Mouse (Mus musculus): ENCODE results near the gene Kcnab1. TPM values are rescaled to one million over a fixed set of nuclear protein-coding genes. Genes with fewer than 3 reads are reported as not detected.

Kcnab1 gene
- polyA plus RNA-seq, 1 experiment: 106 TPM

GRCm38 (mm10) chr3:65340173-65340951, 231.2 kb downstream of the Kcnab1 start:
- no peak for TF ChIP-seq POLR2A (IDR thresholded peaks at IDR 0.05; ENCODE audit: borderline replicate concordance, insufficient read depth, low read length)
- no peak for TF ChIP-seq CTCF (IDR thresholded peaks at IDR 0.05; ENCODE audit: borderline replicate concordance, insufficient read depth, low read depth, low read length)
- no peak overlapping the region for H3K4me3 ChIP-seq (replicated peaks; ENCODE audit: insufficient read depth, low read depth, low read length)
- H3K27ac ChIP-seq (ENCODE audit: insufficient read depth, low read length): no peak overlapping the region
- no peak for DNase-seq
- H3K27me3 ChIP-seq (ENCODE audit: control insufficient read depth, insufficient read depth, low read length): no peaks in the 10 kb centered on the region
- 65% methylated on average over 5 of the region's 5 CpGs for WGBS
- H3K4me1 ChIP-seq (ENCODE audit: control insufficient read depth, insufficient read depth, low read length): no peaks in the 10 kb centered on the region

- Histone ChIP-seq H3K4me3 (replicated peaks; ENCODE audit: insufficient read depth, low read depth, low read length) (no peak overlapping the region), H3K4me1 (ENCODE audit: control insufficient read depth, insufficient read depth, low read length) (no peaks in the 10 kb centered on the region), H3K27ac (ENCODE audit: insufficient read depth, low read length) (no peak overlapping the region), H3K27me3 (ENCODE audit: control insufficient read depth, insufficient read depth, low read length) (no peaks in the 10 kb centered on the region)
- no peak for TF ChIP-seq POLR2A (IDR thresholded peaks at IDR 0.05; ENCODE audit: borderline replicate concordance, insufficient read depth, low read length)
- WGBS: 96% methylated on average over 1 of the region's 1 CpGs
- no peak for DNase-seq
Measured at GRCm38 (mm10) chr3:65346176-65346575, 237.0 kb downstream of the Kcnab1 start.

- DNase-seq: peak; percentile 18 to 23
- H3K4me3 ChIP-seq (replicated peaks; ENCODE audit: insufficient read depth, low read depth, low read length): no peak overlapping the region
- H3K4me1 ChIP-seq (ENCODE audit: control insufficient read depth, insufficient read depth, low read length): peaks cover 3% of the 10 kb centered on the region; the same call in 1 of the 2 replicates
- 44% methylated on average over 4 of the region's 4 CpGs for WGBS
- no peak overlapping the region for H3K27ac ChIP-seq (ENCODE audit: insufficient read depth, low read length)
- TF ChIP-seq CTCF (IDR thresholded peaks at IDR 0.05; ENCODE audit: borderline replicate concordance, insufficient read depth, low read depth, low read length) (peak; percentile 28; the same call in 1 of the 2 replicates), POLR2A (IDR thresholded peaks at IDR 0.05; ENCODE audit: borderline replicate concordance, insufficient read depth, low read length) (no peak)
- no peaks in the 10 kb centered on the region for H3K27me3 ChIP-seq (ENCODE audit: control insufficient read depth, insufficient read depth, low read length)
Measured at GRCm38 (mm10) chr3:65352278-65353127, 243.3 kb downstream of the Kcnab1 start.

- WGBS: 72% methylated on average over 10 of the region's 10 CpGs
- TF ChIP-seq CTCF (IDR thresholded peaks at IDR 0.05; ENCODE audit: borderline replicate concordance, insufficient read depth, low read depth, low read length) (no peak), POLR2A (IDR thresholded peaks at IDR 0.05; ENCODE audit: borderline replicate concordance, insufficient read depth, low read length) (no peak)
Measured at GRCm38 (mm10) chr3:65353263-65354037, 244.3 kb downstream of the Kcnab1 start.

DNA sequence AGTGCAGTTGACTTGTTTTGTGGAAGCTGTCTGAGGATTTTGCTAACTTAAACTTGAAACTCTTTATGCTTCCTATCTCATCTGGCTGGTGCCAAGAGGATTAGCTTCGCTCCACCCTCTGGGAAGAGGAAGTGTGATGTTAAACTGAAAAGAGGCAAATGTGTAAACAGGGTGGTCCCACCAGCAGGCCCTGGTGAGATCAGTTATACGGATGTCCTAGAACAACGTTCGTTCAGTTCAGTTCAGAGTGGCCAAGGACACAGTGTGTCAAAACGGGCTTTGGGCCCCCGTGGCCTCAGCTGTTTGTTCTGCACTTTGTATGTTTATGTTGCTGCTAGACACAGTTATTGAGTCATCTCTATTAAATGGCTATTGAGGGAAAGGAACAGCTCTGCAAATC, 246.3 kb downstream of the Kcnab1 start:
- no peak overlapping the region for H3K4me3 ChIP-seq (replicated peaks; ENCODE audit: insufficient read depth, low read depth, low read length)
- H3K27me3 ChIP-seq (ENCODE audit: control insufficient read depth, insufficient read depth, low read length): no peaks in the 10 kb centered on the region
- WGBS: 78% methylated on average over 6 of the region's 6 CpGs
- TF ChIP-seq CTCF (IDR thresholded peaks at IDR 0.05; ENCODE audit: borderline replicate concordance, insufficient read depth, low read depth, low read length) (no peak), POLR2A (IDR thresholded peaks at IDR 0.05; ENCODE audit: borderline replicate concordance, insufficient read depth, low read length) (no peak)
- no peak overlapping the region for H3K27ac ChIP-seq (ENCODE audit: insufficient read depth, low read length)
- peaks cover 3% of the 10 kb centered on the region; the same call in 1 of the 2 replicates for H3K4me1 ChIP-seq (ENCODE audit: control insufficient read depth, insufficient read depth, low read length)
- no peak for DNase-seq

More at GRCm38 (mm10) chr3:65353263-65354037, 244.3 kb downstream of the Kcnab1 start:
- Histone ChIP-seq H3K4me1 (ENCODE audit: control insufficient read depth, insufficient read depth, low read length) (peaks cover 3% of the 10 kb centered on the region; the same call in 1 of the 2 replicates), H3K27me3 (ENCODE audit: control insufficient read depth, insufficient read depth, low read length) (no peaks in the 10 kb centered on the region), H3K27ac (ENCODE audit: insufficient read depth, low read length) (no peak overlapping the region), H3K4me3 (replicated peaks; ENCODE audit: insufficient read depth, low read depth, low read length) (no peak overlapping the region)
- no peak for DNase-seq

GRCm38 (mm10) chr3:65358275-65358674, 249.1 kb downstream of the Kcnab1 start:
- WGBS: 74% methylated on average over 2 of the region's 2 CpGs
- Histone ChIP-seq H3K4me3 (replicated peaks; ENCODE audit: insufficient read depth, low read depth, low read length) (no peak overlapping the region), H3K27me3 (ENCODE audit: control insufficient read depth, insufficient read depth, low read length) (no peaks in the 10 kb centered on the region), H3K27ac (ENCODE audit: insufficient read depth, low read length) (no peak overlapping the region), H3K4me1 (ENCODE audit: control insufficient read depth, insufficient read depth, low read length) (no peaks in the 10 kb centered on the region)
- TF ChIP-seq CTCF (IDR thresholded peaks at IDR 0.05; ENCODE audit: borderline replicate concordance, insufficient read depth, low read depth, low read length): no peak
- no peak for TF ChIP-seq POLR2A (IDR thresholded peaks at IDR 0.05; ENCODE audit: borderline replicate concordance, insufficient read depth, low read length)
- no peak for DNase-seq

DNA sequence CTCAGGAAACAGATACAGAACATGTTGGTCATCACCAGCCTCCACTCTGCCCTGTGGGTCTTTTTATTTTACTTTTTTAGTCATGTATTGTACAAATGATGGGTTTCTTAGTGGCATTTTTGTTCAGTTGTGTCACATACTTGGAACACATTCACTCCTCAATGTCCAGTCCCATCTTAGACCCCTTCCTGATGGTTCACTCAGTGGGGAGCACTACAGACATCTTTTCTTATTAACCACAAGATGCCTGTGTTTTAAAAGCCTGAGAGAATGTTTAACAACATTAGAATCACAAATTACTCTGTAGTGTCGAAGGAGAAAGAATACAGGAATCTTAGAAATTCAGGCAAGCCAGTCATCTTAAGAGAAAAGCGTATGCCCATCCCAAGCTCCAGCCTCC, 249.7 kb downstream of the Kcnab1 start:
- H3K27me3 ChIP-seq (ENCODE audit: control insufficient read depth, insufficient read depth, low read length): no peaks in the 10 kb centered on the region
- no peak overlapping the region for H3K27ac ChIP-seq (ENCODE audit: insufficient read depth, low read length)
- H3K4me3 ChIP-seq (replicated peaks; ENCODE audit: insufficient read depth, low read depth, low read length): no peak overlapping the region
- no peaks in the 10 kb centered on the region for H3K4me1 ChIP-seq (ENCODE audit: control insufficient read depth, insufficient read depth, low read length)
- DNase-seq: no peak
- no peak for TF ChIP-seq CTCF (IDR thresholded peaks at IDR 0.05; ENCODE audit: borderline replicate concordance, insufficient read depth, low read depth, low read length)
- TF ChIP-seq POLR2A (IDR thresholded peaks at IDR 0.05; ENCODE audit: borderline replicate concordance, insufficient read depth, low read length): no peak
- 88% methylated on average over 2 of the region's 2 CpGs for WGBS
